Mouse (Mus musculus) spleen, adult 12 weeks (tissue): ENCODE measurements around the gene B4galnt1.

Experiments used
- DNase-seq: peaks from one replicate; pipeline ENCODE4 v3.0.0; 2022; ENCODE audit warnings: low spot score

B4galnt1 gene

DNA sequence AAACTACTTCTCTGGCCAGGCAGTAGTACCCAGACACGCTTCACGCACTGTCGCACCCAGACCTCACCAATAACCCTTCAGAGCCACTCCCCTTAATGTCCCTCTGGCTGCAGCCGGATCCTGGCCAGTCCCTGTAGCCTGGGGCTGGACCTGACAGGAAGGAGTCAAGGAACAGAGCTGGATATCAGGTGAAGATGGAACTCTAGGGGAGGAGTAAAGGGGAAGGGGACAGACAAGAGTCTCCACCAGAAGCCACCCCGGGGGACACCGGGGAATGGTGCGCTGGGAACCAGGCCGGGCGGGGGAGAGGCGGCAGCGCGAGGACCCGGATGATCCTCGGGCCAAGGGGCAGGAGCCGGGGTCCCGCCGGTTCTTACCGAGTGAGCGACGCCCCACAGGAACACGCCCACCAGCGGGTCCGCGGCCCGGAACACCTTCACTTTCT, 46.0 kb downstream of the B4galnt1 start:
- DNase-seq: no peak

DNA sequence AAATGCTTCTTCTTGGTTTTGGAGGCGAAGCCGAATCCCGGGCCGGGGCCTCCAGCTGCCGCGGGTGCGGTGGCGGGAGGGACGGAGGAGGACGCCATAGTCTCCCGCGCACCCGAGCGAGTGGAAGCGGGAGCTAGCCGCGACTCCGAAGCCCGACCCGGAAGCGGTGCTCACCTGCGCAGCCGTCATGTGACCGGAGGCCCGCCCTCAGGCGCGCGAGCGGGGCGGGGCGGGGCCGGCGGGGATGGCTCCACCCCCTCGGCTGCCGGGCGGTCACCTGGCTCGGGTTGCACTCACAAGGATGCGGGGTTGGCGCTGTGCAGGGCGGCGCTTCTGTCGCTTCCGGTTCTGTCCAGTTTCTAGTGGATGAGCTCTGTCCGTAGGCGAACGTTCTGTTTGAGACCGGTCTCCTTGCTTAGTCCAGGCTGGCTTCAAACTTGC, 46.4 kb downstream of the B4galnt1 start, which contains the start of gene Pip4k2c:
TSS of gene Pip4k2c (minus strand) at position 172 of the 441 bp plus-strand sequence.
- DNase-seq: peak; percentile 95

DNA sequence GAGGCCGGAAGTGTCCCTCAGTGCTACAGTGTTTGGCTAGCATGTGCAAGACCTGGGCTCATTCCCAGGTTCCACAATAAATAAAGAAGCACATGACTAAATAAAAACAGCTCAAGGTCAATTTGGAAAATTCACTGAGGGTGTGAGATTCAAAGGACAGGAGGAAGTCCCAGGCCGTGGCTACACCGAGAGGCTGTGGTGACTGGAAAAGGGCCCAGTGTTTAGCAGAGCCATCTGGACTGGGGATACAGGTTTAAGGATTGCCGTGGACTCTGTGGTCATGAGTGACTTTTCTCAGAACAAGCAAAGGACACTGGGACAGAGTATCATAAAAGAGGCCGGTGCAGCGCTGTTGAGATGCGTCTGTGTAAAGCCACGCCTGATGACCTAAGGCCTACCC, 48.2 kb downstream of the B4galnt1 start:
- no peak for DNase-seq

DNA sequence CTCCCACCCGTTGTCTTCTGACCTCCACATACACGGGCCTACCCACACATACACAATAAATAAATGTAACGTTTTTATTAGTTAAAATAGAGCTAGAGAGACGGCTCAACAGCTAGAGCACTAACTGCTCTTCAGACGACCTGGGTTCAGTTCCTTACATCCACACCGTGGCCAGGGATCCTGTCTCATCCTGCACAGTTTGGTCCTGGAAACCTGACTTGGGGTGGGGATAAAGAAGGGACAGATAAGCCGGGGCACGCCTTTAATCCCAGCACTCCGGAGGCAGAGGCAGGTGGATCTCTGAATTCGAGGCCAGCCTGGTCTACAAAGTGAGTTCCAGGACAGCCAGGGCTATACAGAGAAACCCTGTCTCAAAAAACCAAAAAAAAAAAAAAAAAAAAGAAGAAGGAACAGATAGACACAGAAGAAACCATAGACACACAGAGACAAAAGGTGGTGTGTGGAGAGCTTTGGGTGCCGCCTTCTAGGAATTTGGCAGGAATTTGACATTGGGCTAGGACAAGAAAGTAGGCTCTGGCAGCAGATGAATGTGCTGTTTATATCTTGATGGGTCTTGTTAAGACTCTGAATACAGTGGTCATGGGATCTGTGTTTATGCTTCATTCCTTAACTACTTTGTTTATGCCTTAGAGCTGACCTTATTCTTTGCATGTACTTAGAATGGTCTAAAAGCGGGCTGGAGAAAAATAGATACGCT, 48.8 kb downstream of the B4galnt1 start:
- no peak for DNase-seq

- DNase-seq: no peak
These were observed 49.4 kb downstream of the B4galnt1 start for GRCm38 (mm10) chr10:127214422-127214803.

- no peak for DNase-seq
These were observed 51.4 kb downstream of the B4galnt1 start for GRCm38 (mm10) chr10:127216456-127216855.

GRCm38 (mm10) chr10:127217177-127217576, 52.2 kb downstream of the B4galnt1 start:
- no peak for DNase-seq

- DNase-seq: no peak
These were observed 53.3 kb downstream of the B4galnt1 start for GRCm38 (mm10) chr10:127218339-127218738.
